Mouse (Mus musculus): ENCODE data around the gene 1700025G04Rik. TPM values are rescaled to one million over a fixed set of nuclear protein-coding genes. Genes with fewer than 3 reads are reported as not detected.

Gene 1700025G04Rik
- polyA plus RNA-seq, 1 experiment from 2014 or later = 38.4 TPM

DNA sequence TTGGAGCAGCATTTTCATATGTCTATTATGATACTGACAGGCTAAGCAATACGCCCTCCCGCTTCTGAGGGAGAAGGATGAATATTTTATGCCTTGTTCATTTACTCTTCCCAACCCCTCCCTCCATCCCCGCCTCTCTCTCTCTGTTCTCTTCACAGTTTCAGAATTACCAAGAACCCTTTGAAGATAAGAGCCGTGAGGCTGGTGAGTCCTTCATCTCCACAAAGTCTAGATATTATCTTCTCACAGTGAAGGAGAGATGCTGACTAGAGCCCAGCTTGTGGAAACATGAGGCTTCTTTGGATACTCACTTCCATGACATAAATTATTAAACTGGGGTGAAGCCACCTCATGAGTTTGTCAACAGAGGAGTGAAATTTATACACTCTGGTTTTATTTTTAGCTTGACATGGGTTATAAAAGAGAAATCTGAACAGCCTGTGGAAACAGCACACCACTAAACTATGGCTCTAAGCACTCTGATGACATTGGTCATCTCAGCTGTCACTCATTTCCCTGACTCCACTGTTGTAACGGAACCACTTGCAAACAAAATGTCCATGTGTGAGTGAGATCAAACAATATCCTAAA, 116.7 kb downstream of the 1700025G04Rik start:
- Histone ChIP-seq H3K4me1 (peaks cover 21% of the 10 kb centered on the region), H3K36me3 (no peaks in the 10 kb centered on the region), H3K9ac (replicated peaks) (no peak overlapping the region), H3K27me3 (no peaks in the 10 kb centered on the region), H3K4me3 (no peak overlapping the region), H3K9me3 (no peaks in the 10 kb centered on the region), H3K4me2 (replicated peaks) (no peak overlapping the region), H3K27ac (replicated peaks) (no peak overlapping the region)
- WGBS = 80% methylated on average over 5 of the region's 5 CpGs
- no peak for ATAC-seq (ENCODE audit: low FRiP score, low read depth)

DNA sequence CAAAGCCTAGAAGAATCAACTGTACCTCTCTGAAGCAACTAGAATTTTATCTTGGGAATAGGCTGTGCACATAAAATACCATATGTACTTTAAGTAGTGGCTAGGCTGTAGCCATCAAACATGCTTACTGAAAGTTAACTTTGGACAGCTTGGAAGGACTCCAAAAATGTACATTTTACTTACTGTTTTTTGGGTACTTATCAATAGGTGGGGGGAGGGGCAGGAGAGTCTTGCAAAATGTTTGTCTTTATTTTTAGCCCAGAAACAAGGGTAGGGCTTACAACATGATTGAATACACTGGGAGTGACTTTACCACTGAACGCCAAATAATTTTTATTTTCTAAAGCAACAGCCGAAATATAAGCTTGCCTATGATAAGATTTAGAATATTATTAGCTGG, 118.3 kb downstream of the 1700025G04Rik start:
- ATAC-seq (ENCODE audit: low FRiP score, low read depth) = no peak
- Histone ChIP-seq H3K9ac (replicated peaks) (no peak overlapping the region), H3K27me3 (no peaks in the 10 kb centered on the region), H3K27ac (replicated peaks) (no peak overlapping the region), H3K4me1 (peaks cover 14% of the 10 kb centered on the region; the same call in 1 of the 2 replicates), H3K4me3 (no peak overlapping the region), H3K36me3 (no peaks in the 10 kb centered on the region), H3K9me3 (no peaks in the 10 kb centered on the region), H3K4me2 (replicated peaks) (no peak overlapping the region)
- WGBS = 96% methylated on average over 2 of the region's 2 CpGs

DNA sequence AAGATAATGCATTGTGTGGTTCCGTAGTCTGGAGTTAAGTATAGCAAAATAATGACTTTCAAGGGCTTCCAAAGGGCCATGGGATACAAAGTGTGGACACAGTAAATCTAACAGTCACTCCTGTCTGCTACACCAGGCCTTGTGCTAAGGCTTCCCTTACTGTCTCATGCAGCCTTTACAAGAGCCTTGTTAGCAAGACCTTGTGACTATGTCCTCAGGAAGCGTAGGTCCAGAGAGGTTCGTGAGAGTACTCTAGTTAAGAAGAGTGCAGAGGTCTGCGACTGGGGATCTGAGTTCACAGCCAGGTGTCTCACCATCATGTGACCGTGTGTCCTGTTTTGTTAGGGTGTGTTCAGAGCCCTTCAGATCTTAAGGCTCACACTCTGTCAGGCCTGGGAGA, 121.8 kb downstream of the 1700025G04Rik start:
- H3K27me3 ChIP-seq = no peaks in the 10 kb centered on the region
- no peak overlapping the region for H3K27ac ChIP-seq (replicated peaks)

DNA sequence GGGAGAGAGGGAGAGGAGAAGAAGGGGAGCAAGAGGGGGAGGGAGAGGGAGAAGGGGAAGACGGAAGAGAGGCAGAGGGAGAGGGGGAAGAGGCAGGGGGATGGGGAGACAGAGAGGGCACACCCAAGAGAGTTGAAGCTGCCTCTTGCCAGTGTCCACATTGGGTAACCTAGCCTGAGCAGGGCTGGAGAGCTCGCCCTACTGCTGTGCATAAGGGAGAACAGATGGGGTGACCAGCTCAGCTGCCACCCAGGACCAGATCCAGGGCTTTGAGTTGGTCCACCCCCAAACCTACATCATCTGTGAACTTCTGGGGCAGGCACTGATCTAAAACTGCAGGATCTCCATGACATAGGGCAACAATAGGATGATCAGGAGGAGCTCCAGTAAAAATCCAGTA, 125.1 kb downstream of the 1700025G04Rik start:
- H3K27ac ChIP-seq (replicated peaks) = no peak overlapping the region
- H3K4me3 ChIP-seq = no peak overlapping the region
- no peak overlapping the region for H3K9ac ChIP-seq (replicated peaks)
- no peaks in the 10 kb centered on the region for H3K36me3 ChIP-seq
- H3K27me3 ChIP-seq = no peaks in the 10 kb centered on the region
- 94% methylated on average over 2 of the region's 2 CpGs for WGBS
- no peak for ATAC-seq (ENCODE audit: low FRiP score, low read depth)
- 0 out of 2 replicates have a peak, but pooled peaks cover 4% of the 10 kb centered on the region for H3K4me1 ChIP-seq
- H3K9me3 ChIP-seq = no peaks in the 10 kb centered on the region
- no peak overlapping the region for H3K4me2 ChIP-seq (replicated peaks)

More for the DNA sequence above, 121.8 kb downstream of the 1700025G04Rik start:
- H3K9ac ChIP-seq (replicated peaks) = no peak overlapping the region
- H3K4me2 ChIP-seq (replicated peaks) = no peak overlapping the region
- H3K9me3 ChIP-seq = no peaks in the 10 kb centered on the region
- H3K4me1 ChIP-seq = no peaks in the 10 kb centered on the region
- 96% methylated on average over 5 of the region's 5 CpGs for WGBS
- no peak for ATAC-seq (ENCODE audit: low FRiP score, low read depth)
- H3K36me3 ChIP-seq = no peaks in the 10 kb centered on the region
- H3K4me3 ChIP-seq = no peak overlapping the region

DNA sequence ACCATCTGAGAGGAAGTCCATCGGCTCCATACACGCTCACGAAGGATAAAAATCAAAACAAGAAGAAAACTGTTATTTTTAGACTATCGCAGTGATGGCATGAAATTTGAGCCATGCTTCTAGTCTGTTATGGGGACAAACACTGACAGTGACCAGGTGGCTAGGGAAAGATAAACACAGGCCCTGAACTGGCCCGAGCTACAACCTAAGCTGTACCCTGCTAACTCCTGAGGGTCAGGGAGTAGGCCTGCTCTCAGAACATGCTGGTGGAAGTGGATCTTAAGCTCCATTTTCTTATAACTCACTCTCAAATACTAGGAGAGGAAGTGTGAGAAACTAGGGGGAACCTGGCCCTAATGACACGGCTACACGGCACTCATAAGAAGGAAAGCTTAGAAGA, 126.7 kb downstream of the 1700025G04Rik start:
- Histone ChIP-seq H3K4me1 (peaks cover 9% of the 10 kb centered on the region; the same call in 1 of the 2 replicates), H3K36me3 (no peaks in the 10 kb centered on the region), H3K9ac (replicated peaks) (no peak overlapping the region), H3K9me3 (no peaks in the 10 kb centered on the region), H3K4me2 (replicated peaks) (no peak overlapping the region), H3K27ac (replicated peaks) (no peak overlapping the region), H3K4me3 (no peak overlapping the region), H3K27me3 (no peaks in the 10 kb centered on the region)
- WGBS = 91% methylated on average over 7 of the region's 7 CpGs
- no peak for ATAC-seq (ENCODE audit: low FRiP score, low read depth)

DNA sequence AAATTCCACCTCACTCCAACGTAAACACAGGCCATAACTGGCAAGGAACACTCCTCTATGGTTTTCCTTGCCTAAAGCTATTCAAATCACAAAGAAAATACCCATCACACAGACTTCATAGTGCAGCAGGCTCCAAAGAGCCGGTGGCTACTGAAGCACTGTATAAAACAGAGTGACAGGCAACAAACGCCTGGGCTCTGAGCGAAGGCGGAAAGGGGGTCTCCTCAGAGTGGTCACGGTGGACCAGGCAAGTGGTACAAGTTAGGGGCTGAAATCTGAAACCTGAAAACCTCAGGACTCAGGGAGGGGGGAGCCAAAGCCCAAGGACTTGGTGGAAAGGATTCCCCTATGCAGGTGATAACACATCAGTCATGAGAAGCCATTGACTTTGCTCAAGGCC, 127.8 kb downstream of the 1700025G04Rik start:
- peaks cover 14% of the 10 kb centered on the region for H3K4me1 ChIP-seq
- H3K27me3 ChIP-seq = no peaks in the 10 kb centered on the region
- no peak overlapping the region for H3K27ac ChIP-seq (replicated peaks)
- no peaks in the 10 kb centered on the region for H3K9me3 ChIP-seq
- H3K9ac ChIP-seq (replicated peaks) = no peak overlapping the region
- no peaks in the 10 kb centered on the region for H3K36me3 ChIP-seq
- no peak overlapping the region for H3K4me2 ChIP-seq (replicated peaks)
- H3K4me3 ChIP-seq = no peak overlapping the region
- 60% methylated on average over 6 of the region's 6 CpGs for WGBS
- no peak for ATAC-seq (ENCODE audit: low FRiP score, low read depth)

DNA sequence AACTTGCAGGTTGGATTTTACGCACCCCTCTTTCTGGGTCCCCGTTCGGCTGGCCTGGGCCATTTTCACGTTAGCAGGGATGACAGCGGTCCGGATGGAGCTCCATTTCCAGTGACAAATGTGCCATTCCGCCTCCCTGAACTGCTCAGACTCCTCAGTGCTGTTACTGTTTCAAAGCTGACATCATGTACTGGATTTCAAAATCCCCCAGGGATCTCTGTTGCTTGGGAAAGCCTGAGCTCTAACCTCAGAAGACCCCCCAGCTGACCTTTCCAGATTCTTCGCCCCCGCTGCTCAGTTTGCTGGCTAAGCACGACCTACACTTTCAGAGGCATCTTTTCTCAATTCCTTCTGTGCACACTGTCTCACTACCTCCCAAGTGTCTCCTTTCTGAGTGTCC, 128.7 kb downstream of the 1700025G04Rik start:
- no peak overlapping the region for H3K4me3 ChIP-seq
- 83% methylated on average over 10 of the region's 10 CpGs for WGBS
- no peak for ATAC-seq (ENCODE audit: low FRiP score, low read depth)
- H3K27ac ChIP-seq (replicated peaks) = no peak overlapping the region
- peaks cover 14% of the 10 kb centered on the region for H3K4me1 ChIP-seq
- no peaks in the 10 kb centered on the region for H3K36me3 ChIP-seq
- H3K9me3 ChIP-seq = no peaks in the 10 kb centered on the region
- no peak overlapping the region for H3K4me2 ChIP-seq (replicated peaks)
- H3K9ac ChIP-seq (replicated peaks) = no peak overlapping the region
- H3K27me3 ChIP-seq = no peaks in the 10 kb centered on the region

DNA sequence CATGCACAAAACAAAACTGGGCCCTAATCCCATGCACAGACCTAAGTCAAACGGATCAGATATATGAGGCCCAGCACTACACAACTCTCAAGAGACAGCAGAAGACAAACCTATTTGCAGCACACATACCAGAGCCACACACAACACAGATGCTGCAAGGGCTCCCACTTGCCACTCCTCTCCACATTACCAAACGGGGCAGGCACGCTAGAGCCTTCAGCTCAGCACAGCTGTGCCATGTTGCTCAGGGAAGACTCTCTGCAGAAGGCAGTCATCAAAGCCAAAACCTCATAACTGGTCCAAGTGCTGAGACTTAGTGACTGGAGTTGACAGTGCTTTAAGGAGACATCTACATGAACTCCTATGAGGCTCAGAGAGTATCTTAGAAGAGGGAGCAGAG, 130.9 kb downstream of the 1700025G04Rik start:
- Histone ChIP-seq H3K27ac (replicated peaks) (no peak overlapping the region), H3K4me2 (replicated peaks) (no peak overlapping the region), H3K9ac (replicated peaks) (no peak overlapping the region), H3K36me3 (no peaks in the 10 kb centered on the region), H3K4me3 (no peak overlapping the region), H3K27me3 (no peaks in the 10 kb centered on the region), H3K4me1 (peaks cover 17% of the 10 kb centered on the region), H3K9me3 (no peaks in the 10 kb centered on the region)
- ATAC-seq (ENCODE audit: low FRiP score, low read depth) = no peak
- 37% methylated on average over 3 of the region's 3 CpGs for WGBS

DNA sequence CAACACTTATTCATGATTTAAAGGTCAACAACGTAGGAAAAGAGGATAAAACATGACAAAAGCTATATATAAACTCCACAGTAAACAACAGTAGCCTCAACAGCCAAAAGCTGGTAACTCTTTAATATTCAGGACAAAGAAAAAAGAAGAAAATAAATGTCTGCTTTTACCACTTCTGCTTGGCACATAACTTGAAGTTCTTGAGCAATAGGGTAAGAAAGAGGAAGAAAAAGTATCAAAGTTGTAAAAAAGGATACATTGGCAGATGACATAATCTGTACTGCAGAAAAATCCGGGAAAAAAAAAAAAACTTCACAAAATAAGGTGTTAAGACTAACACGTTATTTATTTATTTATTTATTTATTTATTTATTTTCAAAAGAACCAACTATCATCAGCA, 131.5 kb downstream of the 1700025G04Rik start:
- no peak overlapping the region for H3K4me2 ChIP-seq (replicated peaks)
- no peak for ATAC-seq (ENCODE audit: low FRiP score, low read depth)
- peaks cover 22% of the 10 kb centered on the region for H3K4me1 ChIP-seq
- whole genome bisulfite sequencing = 69% methylated on average over 3 of the region's 3 CpGs
- no peaks in the 10 kb centered on the region for H3K27me3 ChIP-seq
- H3K4me3 ChIP-seq = no peak overlapping the region
- no peaks in the 10 kb centered on the region for H3K36me3 ChIP-seq
- no peak overlapping the region for H3K27ac ChIP-seq (replicated peaks)
- H3K9ac ChIP-seq (replicated peaks) = no peak overlapping the region
- no peaks in the 10 kb centered on the region for H3K9me3 ChIP-seq

DNA sequence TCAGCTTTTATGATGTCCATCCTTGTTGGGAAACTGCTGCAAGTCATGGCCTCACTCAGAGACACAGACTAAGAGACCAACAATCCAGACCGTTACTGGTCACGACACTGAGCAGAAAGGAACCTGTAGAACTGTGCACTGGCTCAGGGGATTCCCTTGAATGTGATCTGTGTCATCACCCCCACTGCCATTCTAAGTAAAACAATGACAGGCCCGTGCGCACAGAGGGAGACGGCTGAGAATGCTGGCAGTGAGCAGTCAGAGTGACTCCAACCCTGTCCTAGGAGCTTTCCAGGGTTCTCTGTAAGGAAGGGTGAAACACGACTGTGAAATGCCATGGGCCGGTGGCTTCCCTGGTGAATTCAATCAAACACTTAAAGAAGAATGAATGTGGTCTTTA, 132.3 kb downstream of the 1700025G04Rik start:
- Histone ChIP-seq H3K4me2 (replicated peaks) (no peak overlapping the region), H3K9me3 (no peaks in the 10 kb centered on the region), H3K4me1 (peaks cover 30% of the 10 kb centered on the region), H3K27ac (replicated peaks) (no peak overlapping the region), H3K36me3 (no peaks in the 10 kb centered on the region), H3K9ac (replicated peaks) (no peak overlapping the region), H3K27me3 (no peaks in the 10 kb centered on the region), H3K4me3 (no peak overlapping the region)
- ATAC-seq (ENCODE audit: low FRiP score, low read depth) = no peak; the same call in 1 of the 2 replicates
- WGBS = 17% methylated on average over 7 of the region's 7 CpGs

DNA sequence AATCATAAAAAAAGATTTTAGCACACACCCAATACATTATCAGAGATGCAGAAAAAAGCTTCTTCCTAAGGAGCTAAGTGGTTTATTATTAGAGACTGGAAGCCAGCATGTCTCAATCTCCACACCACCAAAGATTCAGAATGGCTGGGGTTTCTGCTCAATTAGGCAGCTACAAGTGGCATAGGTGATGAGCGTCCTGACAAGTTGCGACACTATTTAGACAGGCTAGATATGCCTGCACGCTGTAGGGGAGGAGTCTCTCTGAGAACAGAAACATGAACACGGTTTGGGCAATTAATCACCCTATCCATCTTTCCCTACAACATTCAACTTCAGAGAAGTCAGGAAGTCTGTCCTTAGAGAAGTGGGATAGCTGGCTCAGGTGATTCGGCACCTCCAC, 134.1 kb downstream of the 1700025G04Rik start:
- H3K27ac ChIP-seq (replicated peaks) = no peak overlapping the region
- H3K4me1 ChIP-seq = peaks cover 26% of the 10 kb centered on the region
- WGBS = 84% methylated on average over 5 of the region's 5 CpGs
- no peak overlapping the region for H3K4me3 ChIP-seq
- H3K4me2 ChIP-seq (replicated peaks) = no peak overlapping the region
- H3K27me3 ChIP-seq = no peaks in the 10 kb centered on the region
- H3K9me3 ChIP-seq = no peaks in the 10 kb centered on the region
- ATAC-seq (ENCODE audit: low FRiP score, low read depth) = no peak
- no peaks in the 10 kb centered on the region for H3K36me3 ChIP-seq
- H3K9ac ChIP-seq (replicated peaks) = no peak overlapping the region

DNA sequence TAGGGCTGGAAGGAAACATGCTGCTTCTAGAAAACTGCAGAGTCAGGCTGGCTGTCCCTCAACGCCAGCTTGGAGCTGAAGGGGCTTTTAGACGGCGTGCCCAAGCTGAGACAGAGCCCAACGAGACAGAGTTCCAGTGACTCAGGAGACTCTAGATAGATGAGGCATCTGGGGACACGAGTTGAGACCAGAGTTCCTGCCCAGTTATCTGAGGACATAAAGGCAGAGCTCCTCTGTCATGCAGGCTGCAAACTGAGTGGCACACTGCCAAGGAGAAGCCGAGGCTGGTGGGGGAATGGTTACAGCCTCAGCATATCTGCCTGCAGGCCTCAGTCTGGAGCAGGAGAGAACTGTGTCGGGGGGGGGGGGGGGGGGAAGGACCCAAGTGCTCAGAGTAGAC, 136.4 kb downstream of the 1700025G04Rik start:
- Histone ChIP-seq H3K4me2 (replicated peaks) (no peak overlapping the region), H3K36me3 (no peaks in the 10 kb centered on the region), H3K27ac (replicated peaks) (peak overlapping the region; percentile 25; the same call in 1 of the 2 replicates), H3K9me3 (no peaks in the 10 kb centered on the region), H3K4me3 (no peak overlapping the region), H3K27me3 (no peaks in the 10 kb centered on the region), H3K4me1 (peaks cover 23% of the 10 kb centered on the region), H3K9ac (replicated peaks) (no peak overlapping the region)
- WGBS = 59% methylated on average over 7 of the region's 7 CpGs
- ATAC-seq (ENCODE audit: low FRiP score, low read depth) = no peak

DNA sequence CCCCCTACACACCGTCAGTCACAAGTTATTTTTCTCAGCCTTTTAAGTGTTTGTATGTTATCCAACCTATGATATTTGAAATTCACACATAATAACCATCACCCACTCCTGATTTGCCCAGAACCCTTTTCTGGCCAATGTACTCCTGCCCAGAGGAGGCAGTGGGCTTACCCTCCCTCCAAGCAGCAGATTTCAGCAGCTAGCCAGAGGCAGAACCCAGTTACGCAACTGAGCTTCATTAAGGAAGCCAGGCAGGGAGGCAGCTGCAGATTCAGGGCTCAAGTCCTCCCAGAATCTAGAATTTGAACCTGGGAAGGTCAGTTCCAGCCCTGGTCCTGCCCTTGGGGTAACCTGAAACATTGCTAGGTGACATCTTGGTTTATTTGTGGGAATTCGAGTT, 141.9 kb downstream of the 1700025G04Rik start:
- Histone ChIP-seq H3K4me1 (peaks cover 51% of the 10 kb centered on the region), H3K9me3 (no peaks in the 10 kb centered on the region), H3K27me3 (no peaks in the 10 kb centered on the region), H3K4me2 (replicated peaks) (no peak overlapping the region; the same call in 1 of the 2 replicates), H3K36me3 (no peaks in the 10 kb centered on the region), H3K4me3 (no peak overlapping the region), H3K9ac (replicated peaks) (no peak overlapping the region), H3K27ac (replicated peaks) (no peak overlapping the region; the same call in 1 of the 2 replicates)
- 65% methylated on average over 3 of the region's 3 CpGs for WGBS
- ATAC-seq (ENCODE audit: low FRiP score, low read depth) = no peak
